In genomic region chr6:103319964-103320363, GRCm38 (mm10) we compare ENCODE assay signal across 19 mouse cellular contexts.
DNase-seq lines count a peak whose midpoint lies in the region; ATAC-seq lines count a peak whose summit lies in the region.
"Had no signal": no experiment of that assay in that cellular context is flagged by ENCODE, and none has a peak within 500 bp of the region (broad histone marks: within the 10 kb centered on the region; RNA-seq: fewer than 3 reads in every experiment).

No protein-coding gene starts in this region.

- H3K4me3 ChIP-seq in midbrain, embryonic 11.5 days (ENCODE audit: low read depth, low read length) = no peak overlapping the region
- H3K4me3 ChIP-seq in midbrain, embryonic 10.5 days = no peak overlapping the region
- no peak overlapping the region for H3K4me3 ChIP-seq in hindbrain, embryonic 14.5 days (replicated peaks; ENCODE audit: low read length)
- no peak overlapping the region for H3K4me3 ChIP-seq in midbrain, embryonic 16.5 days (ENCODE audit: low read depth, low read length)
- H3K4me3 ChIP-seq: embryonic facial prominence, embryonic 10.5 days; heart, embryonic 10.5 days; kidney, embryonic 15.5 days had no signal

- ATAC-seq in midbrain, embryonic 11.5 days (ENCODE audit: low FRiP score) = 0 out of 2 replicates have a peak, but pooled peaks have one; percentile 20
- ATAC-seq in hindbrain, embryonic 14.5 days (ENCODE audit: low FRiP score) = no peak
- ATAC-seq in midbrain, embryonic 16.5 days = 0 out of 2 replicates have a peak, but pooled peaks have one; percentile 49
- ATAC-seq: intestine, postnatal 0 days had no signal

- no peaks in the 10 kb centered on the region for H3K4me1 ChIP-seq in midbrain, embryonic 11.5 days (ENCODE audit: control insufficient read depth, insufficient read depth, low read length)
- peaks cover 10% of the 10 kb centered on the region; the same call in 1 of the 2 replicates for H3K4me1 ChIP-seq in midbrain, embryonic 10.5 days
- 0 out of 2 replicates have a peak, but pooled peaks cover 8% of the 10 kb centered on the region for H3K4me1 ChIP-seq in hindbrain, embryonic 14.5 days (replicated peaks; ENCODE audit: control insufficient read depth, insufficient read depth, low read length)
- peaks cover 21% of the 10 kb centered on the region for H3K4me1 ChIP-seq in midbrain, embryonic 16.5 days (ENCODE audit: control insufficient read depth, insufficient read depth, low read length)
- H3K4me1 ChIP-seq: heart, embryonic 10.5 days had no signal

- H3K4me2 ChIP-seq in midbrain, embryonic 11.5 days = no peak overlapping the region
- no peak overlapping the region for H3K4me2 ChIP-seq in hindbrain, embryonic 14.5 days (replicated peaks)
- no peak overlapping the region for H3K4me2 ChIP-seq in midbrain, embryonic 16.5 days (ENCODE audit: low read length)
- H3K4me2 ChIP-seq: kidney, embryonic 15.5 days; lung, embryonic 14.5 days had no signal

- H3K9ac ChIP-seq in midbrain, embryonic 11.5 days (ENCODE audit: low read length) = no peak overlapping the region
- peak overlapping the region; percentile 39 for H3K9ac ChIP-seq in hindbrain, embryonic 14.5 days
- no peak overlapping the region for H3K9ac ChIP-seq in midbrain, embryonic 16.5 days (ENCODE audit: low read depth, low read length)
- H3K9ac ChIP-seq: kidney, embryonic 15.5 days; liver, embryonic 14.5 days; lung, embryonic 14.5 days had no signal

- no peaks in the 10 kb centered on the region for H3K36me3 ChIP-seq in midbrain, embryonic 11.5 days (ENCODE audit: control insufficient read depth, insufficient read depth, low read length)
- no peaks in the 10 kb centered on the region for H3K36me3 ChIP-seq in midbrain, embryonic 10.5 days
- no peaks in the 10 kb centered on the region for H3K36me3 ChIP-seq in hindbrain, embryonic 14.5 days (replicated peaks; ENCODE audit: control insufficient read depth, insufficient read depth)
- no peaks in the 10 kb centered on the region for H3K36me3 ChIP-seq in midbrain, embryonic 16.5 days (ENCODE audit: control insufficient read depth, insufficient read depth, low read length)
- H3K36me3 ChIP-seq: embryonic facial prominence, embryonic 10.5 days; heart, embryonic 10.5 days; kidney, embryonic 15.5 days had no signal

- peak; percentile 31 for DNase-seq in embryo, embryonic 10 days (ENCODE audit: low spot score)
- no peak for DNase-seq in embryo, embryonic 9.5 days (ENCODE audit: extremely low spot score)
- DNase-seq in midbrain, embryonic 11.5 days (ENCODE audit: low spot score, missing footprints) = no peak
- no peak for DNase-seq in midbrain, embryonic 10.5 days (ENCODE audit: low spot score)
- DNase-seq in hindbrain, embryonic 14.5 days (ENCODE audit: low spot score) = no peak
- DNase-seq in left cerebral cortex, postnatal 10 days (ENCODE audit: extremely low spot score in 1 of 2, low spot score in 2 of 2) = no peak
- DNase-seq in gastrocnemius, postnatal 10 days = no peak
- DNase-seq: adrenal gland, postnatal 10 days; cerebellum, adult 9-10 months; kidney, postnatal 36 days; lung, embryonic 14.5 days; right cerebral cortex, postnatal 4 days; thymus, postnatal 14 days had no signal

- H3K27me3 ChIP-seq in midbrain, embryonic 11.5 days (ENCODE audit: control insufficient read depth, insufficient read depth, low read length) = peaks cover 3% of the 10 kb centered on the region; the same call in 1 of the 2 replicates
- H3K27me3 ChIP-seq in midbrain, embryonic 10.5 days (ENCODE audit: low read depth, poor library complexity, severe bottlenecking) = peaks cover 5% of the 10 kb centered on the region
- no peaks in the 10 kb centered on the region for H3K27me3 ChIP-seq in hindbrain, embryonic 14.5 days (ENCODE audit: control insufficient read depth, insufficient read depth, low read length)
- H3K27me3 ChIP-seq in midbrain, embryonic 16.5 days (ENCODE audit: control insufficient read depth, insufficient read depth, low read depth, low read length) = no peaks in the 10 kb centered on the region
- H3K27me3 ChIP-seq: kidney, embryonic 15.5 days had no signal

- no peak overlapping the region for H3K27ac ChIP-seq in midbrain, embryonic 11.5 days (ENCODE audit: low read depth, low read length)
- no peak overlapping the region for H3K27ac ChIP-seq in midbrain, embryonic 10.5 days (replicated peaks)
- peak overlapping the region; percentile 75 for H3K27ac ChIP-seq in hindbrain, embryonic 14.5 days
- H3K27ac ChIP-seq in midbrain, embryonic 16.5 days (ENCODE audit: low read length) = peak overlapping the region; percentile 50
- H3K27ac ChIP-seq: embryonic facial prominence, embryonic 10.5 days; heart, embryonic 10.5 days; kidney, embryonic 15.5 days; liver, embryonic 14.5 days had no signal

- H3K9me3 ChIP-seq in midbrain, embryonic 11.5 days (ENCODE audit: control insufficient read depth, low read length) = no peaks in the 10 kb centered on the region
- no peaks in the 10 kb centered on the region for H3K9me3 ChIP-seq in midbrain, embryonic 10.5 days (replicated peaks)
- H3K9me3 ChIP-seq in hindbrain, embryonic 14.5 days (ENCODE audit: control insufficient read depth, low read length) = no peaks in the 10 kb centered on the region
- no peaks in the 10 kb centered on the region for H3K9me3 ChIP-seq in midbrain, embryonic 16.5 days (replicated peaks; ENCODE audit: control insufficient read depth, low read length, poor library complexity, severe bottlenecking)
- H3K9me3 ChIP-seq: embryonic facial prominence, embryonic 10.5 days; heart, embryonic 10.5 days; kidney, embryonic 15.5 days had no signal

- intact Hi-C loops in left cerebral cortex, postnatal 10 days (cut with DNase I) = no loop called here

- 76% methylated on average over 2 of the region's 2 CpGs for WGBS in midbrain, embryonic 11.5 days
- WGBS in midbrain, embryonic 10.5 days = 88% methylated on average over 2 of the region's 2 CpGs
- WGBS in hindbrain, embryonic 14.5 days = 66% methylated on average over 2 of the region's 2 CpGs
- 63% methylated on average over 2 of the region's 2 CpGs for WGBS in midbrain, embryonic 16.5 days

Comparison
In these comparisons a context has a peak if more than half of its experiments do, and no peak if none do; other contexts are left out.
1. H3K27ac ChIP-seq: peak in hindbrain, embryonic 14.5 days (single experiment) and midbrain, embryonic 16.5 days (single experiment); none in midbrain, embryonic 11.5 days (single experiment) and midbrain, embryonic 10.5 days (single experiment).